Mouse (Mus musculus) embryo, embryonic 11.5 days (tissue): Measurements from ENCODE around the gene Ror2.

ENCODE experiments used
- DNase-seq: peaks from one replicate; pipeline ENCODE4 v3.0.0-alpha.2; 2012; ENCODE audit warnings: low read depth, low spot score

Gene Ror2

DNA sequence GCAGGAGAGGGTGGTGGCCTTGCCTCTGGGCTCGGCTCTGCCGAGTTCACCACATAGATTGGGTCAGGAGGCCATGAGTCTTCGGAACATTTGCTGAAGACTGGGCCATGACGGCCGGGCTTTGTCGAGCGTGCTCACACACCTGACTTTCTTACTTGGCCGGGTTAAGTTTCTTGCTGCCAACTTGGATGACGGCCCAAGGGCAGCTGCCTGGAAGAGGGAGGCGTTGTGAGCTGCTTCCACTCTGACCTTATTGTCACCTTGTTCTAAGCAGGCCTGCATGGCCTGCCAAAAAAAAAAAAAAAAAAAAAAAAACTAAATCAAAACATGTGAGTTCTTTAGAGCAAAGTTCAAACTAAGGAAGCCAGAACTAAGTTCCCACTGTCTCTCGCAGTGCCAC lies 218.0 kb downstream of the Ror2 start:
- DNase-seq = no peak

DNA sequence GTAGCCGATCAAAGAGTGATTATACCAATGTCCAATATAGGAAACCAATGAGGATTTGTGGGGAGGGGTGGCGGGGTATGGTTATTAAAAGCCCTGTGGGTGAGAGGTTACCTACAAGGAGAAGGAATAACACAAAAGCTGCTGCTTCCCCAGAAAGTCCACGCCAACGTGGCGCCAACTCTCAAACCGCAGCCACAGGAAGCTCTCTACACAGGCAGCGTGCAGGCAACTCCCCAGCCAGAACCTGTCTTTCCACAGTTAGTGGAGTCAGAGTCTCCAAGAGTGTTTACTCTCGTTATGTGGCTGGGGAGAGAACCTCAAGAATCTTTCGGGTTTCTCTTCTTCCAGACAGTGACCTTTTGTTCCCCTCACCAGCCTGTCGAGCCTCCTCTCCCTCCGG lies 220.8 kb downstream of the Ror2 start:
- no peak for DNase-seq

DNA sequence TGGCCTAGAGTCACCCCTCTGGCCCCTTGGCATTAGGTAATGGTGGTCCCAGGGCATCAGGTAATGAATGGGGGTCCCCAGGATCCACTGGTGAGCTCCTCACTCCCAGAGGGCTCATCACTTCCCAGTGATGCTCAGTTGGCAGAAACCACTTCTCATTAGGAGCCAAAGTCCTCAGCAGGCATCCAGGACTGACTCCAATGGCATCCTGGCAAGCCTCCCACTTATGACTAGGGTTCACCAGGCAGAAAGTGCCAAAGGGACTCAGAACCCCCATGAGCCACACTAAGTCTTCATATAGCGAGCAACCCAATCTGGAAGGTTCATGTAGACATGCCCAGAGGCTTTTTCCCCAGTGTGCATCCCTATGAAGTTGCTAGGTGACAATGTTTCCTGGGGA lies 221.2 kb downstream of the Ror2 start:
- DNase-seq = no peak
